Mouse (Mus musculus): ENCODE measurements around the gene Adap1. TPM values are rescaled to one million over a fixed set of nuclear protein-coding genes. Genes with fewer than 3 reads are reported as not detected.

Adap1 gene
- polyA plus RNA-seq, 1 experiment from 2014 or later, result 57.5 TPM

GRCm38 (mm10) chr5:139321331-139321730 lies 4.1 kb downstream of the Adap1 start:
- H3K27me3 ChIP-seq (replicated peaks; ENCODE audit: control insufficient read depth, insufficient read depth, low read length), result no peaks in the 10 kb centered on the region
- no peak overlapping the region for H3K4me3 ChIP-seq (ENCODE audit: low read length)
- H3K4me2 ChIP-seq (ENCODE audit: low read length), result no peak overlapping the region
- H3K4me1 ChIP-seq (ENCODE audit: control insufficient read depth, insufficient read depth, low read depth, low read length), result peaks cover 14% of the 10 kb centered on the region
- H3K27ac ChIP-seq (ENCODE audit: low read depth, low read length), result no peak overlapping the region
- no peaks in the 10 kb centered on the region for H3K9me3 ChIP-seq (ENCODE audit: control insufficient read depth, low read length)
- WGBS, result 82% methylated on average over 6 of the region's 6 CpGs
- ATAC-seq, result no peak
- no peaks in the 10 kb centered on the region for H3K36me3 ChIP-seq (ENCODE audit: control insufficient read depth, insufficient read depth, low read length)
- no peak overlapping the region for H3K9ac ChIP-seq (ENCODE audit: low read depth, low read length)

DNA sequence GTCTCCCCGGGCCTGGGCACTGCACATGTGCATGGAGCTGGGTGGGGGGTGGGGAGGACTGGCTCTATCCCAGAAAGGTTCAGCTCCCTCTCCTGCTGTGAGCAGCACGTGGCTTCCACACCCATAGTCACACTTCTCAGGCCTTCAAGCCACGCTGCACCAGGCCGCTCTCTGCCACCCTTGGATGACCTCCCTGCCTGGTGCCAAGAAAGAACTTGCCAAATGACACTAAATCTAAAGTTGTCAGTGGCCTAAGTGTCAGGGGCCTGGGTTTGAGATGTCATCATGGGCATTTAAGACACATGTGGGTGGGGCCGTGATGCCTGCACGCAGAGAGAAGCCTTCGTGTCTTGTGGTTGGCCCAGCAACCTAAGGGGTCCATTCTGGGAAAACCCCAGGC lies 5.0 kb downstream of the Adap1 start:
- Histone ChIP-seq H3K36me3 (ENCODE audit: control insufficient read depth, insufficient read depth, low read length) (no peaks in the 10 kb centered on the region), H3K4me1 (ENCODE audit: control insufficient read depth, insufficient read depth, low read depth, low read length) (peaks cover 14% of the 10 kb centered on the region), H3K27ac (ENCODE audit: low read depth, low read length) (no peak overlapping the region), H3K4me2 (ENCODE audit: low read length) (no peak overlapping the region), H3K27me3 (replicated peaks; ENCODE audit: control insufficient read depth, insufficient read depth, low read length) (no peaks in the 10 kb centered on the region), H3K9ac (ENCODE audit: low read depth, low read length) (no peak overlapping the region), H3K9me3 (ENCODE audit: control insufficient read depth, low read length) (no peaks in the 10 kb centered on the region), H3K4me3 (ENCODE audit: low read length) (no peak overlapping the region)
- ATAC-seq, result no peak
- WGBS, result 76% methylated on average over 7 of the region's 7 CpGs

DNA sequence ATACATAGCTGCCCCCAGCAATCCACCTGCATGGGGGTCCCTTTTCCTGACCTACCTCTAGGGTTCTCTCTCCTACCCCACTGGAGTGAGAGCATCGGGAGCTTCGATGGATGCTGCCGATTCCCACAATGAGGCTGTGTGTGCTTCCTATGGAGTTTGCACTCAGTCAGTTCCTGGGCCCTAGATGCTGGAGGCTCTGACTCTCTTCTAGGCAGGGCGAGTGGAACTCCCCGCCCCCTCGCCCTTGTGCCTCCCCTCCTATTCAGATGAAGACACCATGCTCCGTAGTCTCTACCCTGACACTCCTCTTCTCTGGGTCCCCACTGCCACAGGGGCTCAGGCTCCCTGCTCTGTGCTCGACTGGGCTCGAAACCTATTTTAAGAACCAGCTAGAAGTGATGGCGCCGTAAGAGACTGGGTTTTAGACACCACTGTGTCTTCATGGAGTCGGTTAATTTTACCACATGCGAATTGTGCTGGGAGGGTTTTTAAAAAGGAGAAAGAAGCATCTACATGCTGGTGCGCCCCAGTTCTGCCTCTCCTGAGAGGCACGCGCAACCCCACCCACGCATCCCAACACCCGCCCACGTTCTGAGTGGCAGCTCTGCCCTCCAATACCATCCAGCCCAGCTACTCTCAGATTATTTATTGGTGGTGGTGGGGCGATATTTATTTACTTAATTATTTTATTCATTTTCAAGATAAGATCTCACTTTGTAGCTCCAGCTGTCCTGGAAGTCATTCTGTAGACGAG lies 7.5 kb downstream of the Adap1 start:
- H3K27me3 ChIP-seq (replicated peaks; ENCODE audit: control insufficient read depth, insufficient read depth, low read length), result no peaks in the 10 kb centered on the region
- H3K9me3 ChIP-seq (ENCODE audit: control insufficient read depth, low read length), result no peaks in the 10 kb centered on the region
- no peaks in the 10 kb centered on the region; the same call in 1 of the 2 replicates for H3K36me3 ChIP-seq (ENCODE audit: control insufficient read depth, insufficient read depth, low read length)
- H3K9ac ChIP-seq (ENCODE audit: low read depth, low read length), result no peak overlapping the region
- 64% methylated on average over 21 of the region's 21 CpGs for WGBS
- H3K4me2 ChIP-seq (ENCODE audit: low read length), result no peak overlapping the region
- no peak overlapping the region for H3K27ac ChIP-seq (ENCODE audit: low read depth, low read length)
- H3K4me3 ChIP-seq (ENCODE audit: low read length), result no peak overlapping the region
- H3K4me1 ChIP-seq (ENCODE audit: control insufficient read depth, insufficient read depth, low read depth, low read length), result no peaks in the 10 kb centered on the region
- no peak for ATAC-seq

DNA sequence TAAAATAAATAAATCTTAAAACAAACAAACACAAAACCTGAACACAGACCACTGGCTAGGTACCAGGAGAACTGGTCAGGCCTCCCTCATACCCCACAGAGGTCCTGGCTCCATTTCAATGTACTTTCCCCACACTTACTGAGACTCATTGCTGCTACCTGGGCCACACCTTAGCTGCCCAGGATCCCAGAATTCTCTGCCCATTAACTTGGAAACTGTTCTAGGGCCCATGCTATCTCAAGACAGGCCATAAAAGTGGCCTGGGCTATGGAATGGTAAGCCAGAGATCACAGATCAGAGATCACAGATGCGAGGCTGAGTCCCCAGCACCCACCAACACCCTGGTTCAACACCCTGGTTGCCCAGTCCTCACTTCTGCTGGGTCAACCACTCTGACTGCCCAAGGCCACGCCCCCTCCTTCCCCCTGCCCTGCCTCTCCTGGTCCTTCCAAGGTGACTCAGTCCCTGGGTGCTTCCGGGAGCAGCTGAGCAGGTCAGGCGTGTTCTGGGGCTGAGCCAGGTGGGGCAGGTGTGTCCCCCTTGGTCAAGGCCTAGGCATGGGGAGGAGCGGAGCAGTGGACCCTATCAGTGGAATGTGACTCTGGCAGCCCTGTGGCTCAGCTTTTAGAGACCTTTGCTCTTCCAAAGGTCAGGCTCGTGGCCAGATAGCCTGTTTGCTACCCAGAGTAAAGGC lies 8.3 kb downstream of the Adap1 start:
- no peaks in the 10 kb centered on the region for H3K27me3 ChIP-seq (replicated peaks; ENCODE audit: control insufficient read depth, insufficient read depth, low read length)
- H3K9me3 ChIP-seq (ENCODE audit: control insufficient read depth, low read length), result no peaks in the 10 kb centered on the region
- no peak for ATAC-seq
- no peak overlapping the region for H3K9ac ChIP-seq (ENCODE audit: low read depth, low read length)
- no peaks in the 10 kb centered on the region for H3K4me1 ChIP-seq (ENCODE audit: control insufficient read depth, insufficient read depth, low read depth, low read length)
- WGBS, result 78% methylated on average over 6 of the region's 6 CpGs
- no peaks in the 10 kb centered on the region; the same call in 1 of the 2 replicates for H3K36me3 ChIP-seq (ENCODE audit: control insufficient read depth, insufficient read depth, low read length)
- H3K27ac ChIP-seq (ENCODE audit: low read depth, low read length), result no peak overlapping the region
- no peak overlapping the region for H3K4me3 ChIP-seq (ENCODE audit: low read length)
- no peak overlapping the region for H3K4me2 ChIP-seq (ENCODE audit: low read length)

GRCm38 (mm10) chr5:139314941-139315642 lies 10.3 kb downstream of the Adap1 start:
- 88% methylated on average over 12 of the region's 12 CpGs for WGBS
- H3K9ac ChIP-seq (ENCODE audit: low read depth, low read length), result no peak overlapping the region

DNA sequence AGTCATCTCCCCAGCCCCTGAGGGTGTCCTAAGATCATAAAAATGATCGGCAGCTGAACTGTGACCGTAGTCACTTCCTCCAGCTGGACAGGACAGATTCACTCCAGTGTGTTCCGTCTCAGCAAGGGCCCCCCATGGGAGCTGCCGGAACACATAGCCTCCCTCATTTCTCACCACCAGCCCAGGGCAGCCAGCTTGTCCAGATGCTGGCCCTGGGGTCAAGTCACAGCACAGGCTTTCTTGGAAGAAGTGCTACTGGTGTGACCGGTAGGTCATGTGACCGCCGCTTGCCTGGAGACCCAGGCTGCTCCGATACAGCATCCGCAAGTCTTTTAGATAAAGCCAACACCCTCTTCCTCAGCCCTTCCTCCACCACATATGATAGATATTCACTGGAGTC lies 11.9 kb downstream of the Adap1 start:
- H3K4me3 ChIP-seq (ENCODE audit: low read length), result no peak overlapping the region
- H3K9ac ChIP-seq (ENCODE audit: low read depth, low read length), result no peak overlapping the region
- no peaks in the 10 kb centered on the region for H3K9me3 ChIP-seq (ENCODE audit: control insufficient read depth, low read length)
- no peaks in the 10 kb centered on the region for H3K4me1 ChIP-seq (ENCODE audit: control insufficient read depth, insufficient read depth, low read depth, low read length)
- H3K27me3 ChIP-seq (replicated peaks; ENCODE audit: control insufficient read depth, insufficient read depth, low read length), result no peaks in the 10 kb centered on the region
- no peak overlapping the region for H3K4me2 ChIP-seq (ENCODE audit: low read length)
- no peak for ATAC-seq
- H3K36me3 ChIP-seq (ENCODE audit: control insufficient read depth, insufficient read depth, low read length), result no peaks in the 10 kb centered on the region; the same call in 1 of the 2 replicates
- 79% methylated on average over 9 of the region's 9 CpGs for WGBS
- H3K27ac ChIP-seq (ENCODE audit: low read depth, low read length), result no peak overlapping the region

More at GRCm38 (mm10) chr5:139314941-139315642, 10.3 kb downstream of the Adap1 start:
- ATAC-seq, result no peak
- no peak overlapping the region for H3K4me3 ChIP-seq (ENCODE audit: low read length)
- H3K4me2 ChIP-seq (ENCODE audit: low read length), result no peak overlapping the region
- no peaks in the 10 kb centered on the region; the same call in 1 of the 2 replicates for H3K36me3 ChIP-seq (ENCODE audit: control insufficient read depth, insufficient read depth, low read length)
- no peak overlapping the region for H3K27ac ChIP-seq (ENCODE audit: low read depth, low read length)
- no peaks in the 10 kb centered on the region for H3K4me1 ChIP-seq (ENCODE audit: control insufficient read depth, insufficient read depth, low read depth, low read length)
- H3K27me3 ChIP-seq (replicated peaks; ENCODE audit: control insufficient read depth, insufficient read depth, low read length), result no peaks in the 10 kb centered on the region
- H3K9me3 ChIP-seq (ENCODE audit: control insufficient read depth, low read length), result no peaks in the 10 kb centered on the region

DNA sequence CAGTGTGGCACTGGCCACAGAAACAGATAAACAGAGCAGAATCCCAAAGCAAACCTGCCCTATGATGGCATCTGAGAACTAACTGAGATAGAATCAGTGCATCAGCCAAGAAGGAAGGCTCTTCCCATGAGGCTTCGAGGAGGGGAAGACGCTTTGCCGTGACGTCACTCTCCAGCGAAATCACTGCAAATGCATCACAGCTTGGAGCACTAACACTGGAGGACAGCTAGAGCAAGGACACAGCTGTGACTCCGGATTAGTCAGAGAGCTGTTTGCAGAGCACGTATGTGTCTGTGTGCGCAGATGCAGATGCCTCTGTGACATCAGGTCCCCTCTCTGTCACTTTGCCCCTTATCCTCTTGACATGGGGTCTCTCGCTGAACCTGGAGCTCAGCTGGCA lies 13.6 kb downstream of the Adap1 start:
- no peak for ATAC-seq
- H3K9me3 ChIP-seq (ENCODE audit: control insufficient read depth, low read length), result no peaks in the 10 kb centered on the region
- 83% methylated on average over 9 of the region's 9 CpGs for WGBS

DNA sequence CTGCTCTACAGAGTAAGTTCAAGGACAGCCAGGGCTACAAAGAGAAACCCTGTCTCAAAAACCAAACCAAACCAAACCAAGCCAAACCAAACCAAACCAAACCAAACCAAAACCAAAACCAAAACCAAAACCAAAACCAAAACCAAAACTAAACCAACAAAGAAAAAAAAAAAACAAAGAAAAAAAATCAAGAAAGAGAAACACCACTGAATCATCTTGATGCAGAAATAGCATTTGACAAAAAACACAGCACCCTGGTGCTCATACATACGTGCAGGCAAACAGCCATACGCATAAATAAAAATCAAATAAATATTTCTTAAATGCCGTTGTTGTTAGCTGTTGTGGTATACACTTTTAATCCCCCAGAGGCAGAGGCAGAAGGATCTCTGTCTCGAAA lies 14.9 kb downstream of the Adap1 start:
- 93% methylated on average over 4 of the region's 4 CpGs for whole genome bisulfite sequencing
- no peaks in the 10 kb centered on the region for H3K4me1 ChIP-seq (ENCODE audit: control insufficient read depth, insufficient read depth, low read depth, low read length)

More for the DNA sequence above, 13.6 kb downstream of the Adap1 start:
- Histone ChIP-seq H3K4me3 (ENCODE audit: low read length) (no peak overlapping the region), H3K36me3 (ENCODE audit: control insufficient read depth, insufficient read depth, low read length) (peaks cover under 1% of the 10 kb centered on the region), H3K9ac (ENCODE audit: low read depth, low read length) (no peak overlapping the region), H3K27me3 (replicated peaks; ENCODE audit: control insufficient read depth, insufficient read depth, low read length) (no peaks in the 10 kb centered on the region), H3K27ac (ENCODE audit: low read depth, low read length) (no peak overlapping the region), H3K4me1 (ENCODE audit: control insufficient read depth, insufficient read depth, low read depth, low read length) (no peaks in the 10 kb centered on the region), H3K4me2 (ENCODE audit: low read length) (no peak overlapping the region)

GRCm38 (mm10) chr5:139309946-139310345 lies 15.5 kb downstream of the Adap1 start:
- no peak overlapping the region for H3K27ac ChIP-seq (ENCODE audit: low read depth, low read length)
- no peaks in the 10 kb centered on the region for H3K4me1 ChIP-seq (ENCODE audit: control insufficient read depth, insufficient read depth, low read depth, low read length)
- no peak overlapping the region for H3K4me3 ChIP-seq (ENCODE audit: low read length)
- H3K9ac ChIP-seq (ENCODE audit: low read depth, low read length), result no peak overlapping the region
- no peak for ATAC-seq
- H3K4me2 ChIP-seq (ENCODE audit: low read length), result no peak overlapping the region
- no peaks in the 10 kb centered on the region for H3K9me3 ChIP-seq (ENCODE audit: control insufficient read depth, low read length)
- WGBS, result 79% methylated on average over 3 of the region's 3 CpGs
- H3K36me3 ChIP-seq (ENCODE audit: control insufficient read depth, insufficient read depth, low read length), result peaks cover 4% of the 10 kb centered on the region
- H3K27me3 ChIP-seq (replicated peaks; ENCODE audit: control insufficient read depth, insufficient read depth, low read length), result no peaks in the 10 kb centered on the region

More for the DNA sequence above, 14.9 kb downstream of the Adap1 start:
- H3K27me3 ChIP-seq (replicated peaks; ENCODE audit: control insufficient read depth, insufficient read depth, low read length), result no peaks in the 10 kb centered on the region
- H3K4me3 ChIP-seq (ENCODE audit: low read length), result no peak overlapping the region
- H3K36me3 ChIP-seq (ENCODE audit: control insufficient read depth, insufficient read depth, low read length), result peaks cover 4% of the 10 kb centered on the region
- no peak overlapping the region for H3K9ac ChIP-seq (ENCODE audit: low read depth, low read length)
- no peak overlapping the region for H3K27ac ChIP-seq (ENCODE audit: low read depth, low read length)
- H3K9me3 ChIP-seq (ENCODE audit: control insufficient read depth, low read length), result no peaks in the 10 kb centered on the region
- no peak for ATAC-seq
- no peak overlapping the region for H3K4me2 ChIP-seq (ENCODE audit: low read length)
